Mouse (Mus musculus) lung, adult 2 months (tissue): Measurements from ENCODE around the gene Hist1h2ad.

Source experiments
- CTCF ChIP-seq: fragments of 200-500 bp; IDR thresholded peaks from 2 replicates; pipeline ENCODE4 v1.5.1; 2011; ENCODE audit warnings: mild to moderate bottlenecking, low read length, control low read depth; ENCODE audit not compliant: insufficient read depth
- POLR2A ChIP-seq: fragments of 200-500 bp; IDR thresholded peaks from 2 replicates; pipeline ENCODE4 v1.6.1; 2011; ENCODE audit warnings: low read depth, mild to moderate bottlenecking, control low read depth, low read length, borderline replicate concordance; ENCODE audit errors: extremely low read depth

GRCm38 (mm10) chr13:23530901-23531875 is 43.0 kb upstream of the Hist1h2ad start, which contains the start of gene Hist1h4h:
- TF ChIP-seq POLR2A (peak; percentile 98), CTCF (no peak)
